Mouse (Mus musculus) right cerebral cortex, postnatal 4 days (tissue): ENCODE measurements around the gene Ina.
A peak's percentile ranks its signal among the peaks of the same experiment; 100 is the strongest.

ENCODE experiments used
- DNase-seq: peaks from one replicate; pipeline ENCODE4 v3.0.0-alpha.2; 2022

Ina gene

DNA sequence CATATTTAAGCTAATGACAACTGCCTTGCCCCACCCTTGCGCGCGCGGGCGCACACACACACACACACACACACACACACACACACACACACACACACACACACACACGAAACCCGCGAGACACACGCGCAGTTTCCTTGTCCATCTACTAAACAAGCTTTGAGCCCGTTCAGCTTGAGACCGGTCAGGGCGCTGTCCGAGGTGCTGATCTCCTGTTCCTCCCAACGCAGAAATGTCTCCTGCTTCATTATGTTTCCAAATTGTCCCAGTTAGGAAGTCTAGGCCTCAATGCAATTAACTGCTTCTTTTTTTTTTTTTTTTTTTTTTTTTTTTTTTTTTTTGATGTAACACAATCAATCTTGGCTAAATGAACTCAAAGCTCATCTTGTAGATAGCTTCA lies 2.0 kb downstream of the Ina start:
- DNase-seq = peak; percentile 71

DNA sequence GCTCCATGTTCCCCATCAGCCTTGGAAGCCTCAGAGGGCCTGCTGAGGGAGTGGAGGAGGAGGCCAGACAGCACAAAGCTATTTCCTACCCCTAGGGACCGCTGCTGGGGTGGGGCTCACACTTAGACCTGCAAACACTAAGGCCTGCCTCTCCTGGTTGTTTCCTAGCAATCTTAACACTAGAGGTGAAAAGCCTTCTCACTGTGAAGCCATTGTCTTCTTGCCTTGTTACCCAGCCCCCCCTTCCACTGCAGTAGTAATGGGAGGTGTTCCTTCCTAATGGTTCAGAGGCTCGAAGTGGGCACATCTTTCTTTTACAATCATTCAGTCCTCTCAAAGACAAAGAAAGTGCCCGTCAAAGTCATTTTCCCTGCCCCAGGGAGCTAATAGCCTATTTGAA lies 3.3 kb downstream of the Ina start:
- no peak for DNase-seq

DNA sequence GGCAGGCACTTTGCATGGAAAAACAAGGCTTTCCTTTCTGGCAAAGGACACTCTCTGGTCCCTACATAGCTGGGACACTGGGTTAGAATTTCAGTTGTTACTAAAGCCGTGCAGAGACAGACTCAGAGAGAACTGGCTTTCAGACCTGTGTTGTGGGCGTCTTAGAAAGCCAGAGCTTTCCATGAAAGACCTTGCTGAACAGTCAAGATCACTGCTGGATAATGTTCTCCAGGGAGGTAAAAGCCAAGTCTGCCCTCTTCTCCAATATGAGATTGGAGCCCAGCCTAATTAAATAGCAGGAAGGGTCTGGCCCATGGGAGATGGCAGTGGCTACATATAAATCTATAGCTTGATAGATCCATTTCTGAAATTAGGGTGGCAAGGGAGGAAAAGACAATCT lies 3.8 kb downstream of the Ina start:
- DNase-seq = no peak

DNA sequence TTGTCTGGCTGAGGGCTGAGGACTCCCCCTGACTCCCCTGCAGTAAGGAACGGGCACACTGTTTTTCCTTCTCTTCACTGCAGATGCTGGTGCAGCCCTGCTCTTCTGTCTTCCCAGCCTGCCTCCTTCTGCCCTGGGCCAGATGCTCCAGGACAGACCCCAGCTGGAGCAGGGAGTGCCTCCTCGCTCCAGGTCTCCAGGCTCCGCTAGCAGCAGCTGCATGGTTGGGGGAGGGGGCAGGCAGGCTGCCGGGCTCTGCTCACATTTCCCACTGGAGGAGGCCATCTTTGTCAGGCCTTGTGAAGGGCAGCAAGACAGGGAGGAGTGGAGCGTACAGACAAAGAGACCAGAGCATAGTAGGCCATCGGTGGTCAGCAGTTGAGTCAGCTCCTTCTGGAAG lies 4.8 kb downstream of the Ina start:
- DNase-seq = no peak

DNA sequence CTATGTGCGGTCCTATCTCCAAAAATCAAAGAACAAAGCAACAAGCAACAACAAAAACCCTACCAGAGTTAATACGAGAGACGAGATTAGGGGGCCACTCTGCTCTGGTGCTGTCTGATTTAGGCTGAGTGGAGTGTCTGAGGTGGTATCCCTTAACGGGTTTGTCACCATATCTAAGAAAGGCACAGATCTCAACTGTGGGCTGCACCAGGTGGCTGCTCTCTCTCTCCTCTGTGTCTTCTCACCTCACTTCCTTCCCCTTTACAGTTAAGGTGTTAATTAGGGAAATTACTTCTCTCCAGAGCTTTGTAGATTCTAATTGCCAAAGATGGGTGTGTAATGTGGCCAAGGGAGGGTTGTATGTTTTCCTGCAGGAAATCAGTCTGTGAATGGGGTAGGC lies 8.2 kb downstream of the Ina start:
- no peak for DNase-seq

DNA sequence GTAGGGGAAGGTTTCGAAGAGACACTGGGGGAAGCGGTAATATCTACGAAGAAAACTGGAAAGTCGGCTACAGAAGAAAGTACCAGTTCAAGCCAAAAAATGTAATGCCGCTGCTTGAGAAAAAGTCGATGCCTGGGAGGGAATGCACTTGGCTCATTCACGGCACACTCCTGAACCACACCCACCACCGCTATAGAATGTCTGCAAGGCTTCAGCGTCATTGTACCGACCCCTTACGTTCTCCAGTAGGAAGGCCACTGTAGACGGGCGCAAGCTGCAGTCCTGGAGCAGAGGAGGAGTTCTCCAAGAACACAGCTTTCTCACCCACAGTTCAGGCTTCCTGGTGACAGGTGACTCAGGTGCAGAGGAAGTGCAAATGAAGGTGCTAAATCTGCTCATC lies 9.0 kb downstream of the Ina start:
- no peak for DNase-seq

DNA sequence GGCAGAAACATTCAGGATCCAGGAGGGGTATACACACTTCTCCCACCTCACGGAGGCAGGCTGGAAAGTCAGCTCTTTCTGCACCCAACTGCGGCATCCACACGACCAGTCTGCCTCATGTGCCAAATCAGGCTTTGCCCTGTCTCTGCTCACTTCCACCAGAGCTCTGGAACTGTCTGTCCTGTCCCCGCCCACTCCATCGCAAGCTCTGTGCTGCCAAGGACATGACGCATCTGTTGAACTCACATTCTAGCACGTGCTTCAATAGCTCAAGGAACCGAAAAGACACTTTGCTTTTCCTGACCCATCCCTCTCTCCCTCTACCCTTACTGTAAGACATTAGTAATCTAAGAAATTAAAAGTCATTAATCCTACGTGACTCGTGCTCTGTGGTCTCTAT lies 10.5 kb downstream of the Ina start:
- DNase-seq = no peak

DNA sequence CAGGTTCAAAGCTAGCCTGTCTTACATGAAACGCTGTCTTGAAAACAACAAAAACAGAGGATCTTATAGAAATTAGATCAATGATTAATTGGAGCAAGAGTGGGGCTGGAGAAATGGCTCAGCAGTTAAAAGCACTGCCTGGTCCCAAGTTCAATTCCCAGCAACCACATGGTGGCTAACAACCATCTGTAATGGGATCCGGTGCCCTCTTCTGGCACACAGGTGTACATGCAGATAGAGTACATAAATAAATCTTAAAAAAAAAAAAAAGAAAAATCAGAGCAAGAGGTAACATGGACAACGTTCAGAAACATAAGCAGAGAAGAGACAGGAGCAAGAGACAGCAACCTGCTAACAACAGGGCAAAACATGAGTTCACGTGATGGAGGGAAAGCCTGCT lies 12.0 kb downstream of the Ina start:
- DNase-seq = no peak

DNA sequence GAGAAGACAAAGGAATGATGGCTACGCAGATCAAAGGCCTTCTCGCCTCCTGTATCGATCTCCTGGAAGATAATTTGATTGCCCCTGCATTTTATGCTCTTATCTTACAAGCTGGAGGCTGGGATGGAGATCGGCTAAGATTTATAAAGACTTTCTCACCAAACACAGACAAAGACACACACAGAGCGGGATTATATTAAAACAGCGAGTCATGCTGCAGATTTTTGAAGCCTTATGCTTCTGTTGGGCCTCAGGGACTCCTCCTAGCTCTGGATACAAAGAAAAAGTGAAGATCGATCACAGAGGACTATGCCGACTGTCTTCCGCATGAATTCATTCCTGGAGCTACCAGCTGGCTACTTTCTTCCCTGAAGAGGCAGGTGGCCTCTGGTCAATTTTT lies 15.3 kb downstream of the Ina start:
- no peak for DNase-seq

DNA sequence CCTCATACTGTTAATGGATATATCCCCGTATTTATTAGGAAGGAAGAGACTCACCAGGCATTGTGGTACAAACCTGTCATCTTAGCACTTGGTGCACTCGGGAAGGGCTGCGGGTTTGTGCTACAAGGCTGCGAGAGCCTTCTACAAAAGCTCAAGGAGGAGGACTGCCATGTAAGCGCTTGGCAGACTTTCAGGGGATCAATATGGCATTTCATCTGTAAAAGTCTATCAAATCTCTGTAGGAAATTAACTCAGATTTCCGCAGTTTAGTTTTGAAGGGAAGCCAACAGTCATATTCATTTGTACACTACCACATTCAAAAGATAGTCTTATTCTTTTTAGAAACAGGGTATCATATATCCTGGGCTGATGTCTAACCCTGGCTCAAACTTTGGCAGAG lies 17.3 kb downstream of the Ina start:
- no peak for DNase-seq

DNA sequence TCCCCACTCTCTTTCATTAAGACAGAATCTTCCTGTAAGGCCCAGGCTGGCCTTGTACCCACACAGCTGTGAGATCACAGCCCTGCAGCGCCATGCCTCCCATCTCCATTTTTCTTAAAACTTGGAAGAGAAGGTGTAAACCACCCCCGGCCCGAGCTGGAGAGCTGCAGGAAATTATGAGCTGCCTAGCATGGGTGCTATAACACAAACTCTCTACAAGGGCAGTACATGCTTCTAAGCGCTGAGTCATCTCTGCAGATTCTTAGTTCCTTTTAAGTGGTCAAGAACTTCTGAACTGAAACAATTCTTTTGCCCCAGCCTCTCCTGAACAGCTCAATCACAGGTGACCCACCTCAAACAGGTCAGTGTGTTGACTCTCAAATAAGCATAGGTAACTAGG lies 20.4 kb downstream of the Ina start:
- DNase-seq = no peak

DNA sequence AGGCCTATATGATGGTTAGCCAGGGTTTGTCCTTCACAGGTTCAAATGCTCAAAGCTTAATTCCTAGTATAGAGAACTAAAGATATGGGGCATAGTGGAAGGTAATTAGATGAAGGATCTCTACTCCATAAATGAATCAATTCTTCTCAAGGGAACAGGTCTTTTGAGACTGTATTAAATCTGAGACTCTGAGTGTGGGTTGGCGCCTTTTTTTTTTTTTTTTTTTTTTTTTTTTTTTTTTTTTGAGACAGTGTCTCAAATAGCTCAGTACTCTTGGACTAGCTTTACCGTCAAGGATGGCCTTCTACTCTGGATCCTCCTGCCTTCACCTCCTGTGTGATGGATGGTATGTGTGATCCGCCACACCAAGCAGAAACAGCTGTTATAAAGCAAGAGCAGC lies 22.1 kb downstream of the Ina start:
- no peak for DNase-seq

DNA sequence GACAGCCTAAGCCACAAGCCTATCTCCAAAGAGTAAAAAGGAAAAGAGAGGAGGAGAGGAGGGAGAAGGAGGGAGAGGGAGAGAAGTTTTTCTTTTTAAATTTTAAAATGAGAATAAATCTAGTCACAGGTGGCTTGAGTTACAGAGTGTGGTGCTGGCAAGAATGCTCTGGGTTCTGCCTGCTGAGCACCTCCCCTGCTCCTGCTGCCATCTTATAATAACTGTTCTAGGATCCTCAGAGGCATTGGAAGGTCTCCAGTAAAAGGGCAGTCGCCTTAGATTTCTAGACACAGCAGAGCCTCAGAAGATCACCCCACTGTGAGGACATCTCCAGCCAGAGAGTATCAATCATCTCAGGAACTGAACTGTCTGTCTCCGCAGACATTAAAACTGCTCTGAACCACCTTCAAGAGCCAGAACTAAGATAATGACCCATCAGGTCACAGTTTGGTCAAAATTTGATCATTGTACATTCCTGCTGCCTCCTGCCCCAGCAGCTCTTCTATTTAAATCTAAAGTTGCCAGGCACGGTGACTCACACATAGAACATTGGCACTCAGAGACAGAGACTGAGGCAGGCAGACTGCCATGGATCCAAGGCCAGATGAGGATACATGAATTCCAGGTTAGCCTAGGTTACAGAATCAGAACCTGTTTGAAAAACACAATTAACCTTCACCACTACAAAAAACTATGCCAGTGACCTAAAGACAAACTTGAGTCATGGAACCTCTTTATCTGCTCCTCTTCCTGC lies 26.4 kb downstream of the Ina start:
- DNase-seq = no peak

DNA sequence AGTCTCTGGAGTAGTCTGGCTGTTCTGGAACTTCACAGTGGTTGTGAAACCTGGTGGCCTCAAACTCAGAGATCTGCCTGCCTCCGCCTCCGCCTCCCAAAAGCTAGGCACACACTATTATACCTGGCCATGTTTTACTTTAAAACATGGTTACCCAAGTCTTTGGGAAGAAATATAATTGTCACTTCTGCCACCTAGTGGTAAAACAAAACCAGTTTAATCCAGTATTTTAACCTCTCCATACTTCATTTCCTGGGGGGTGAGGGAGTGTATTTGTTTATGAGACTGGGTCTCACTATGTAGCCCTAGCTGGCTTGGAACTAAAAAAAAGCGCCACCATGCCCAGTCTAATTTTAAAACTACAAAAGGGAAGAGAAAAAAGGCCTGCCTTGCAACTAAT lies 29.1 kb downstream of the Ina start:
- no peak for DNase-seq

DNA sequence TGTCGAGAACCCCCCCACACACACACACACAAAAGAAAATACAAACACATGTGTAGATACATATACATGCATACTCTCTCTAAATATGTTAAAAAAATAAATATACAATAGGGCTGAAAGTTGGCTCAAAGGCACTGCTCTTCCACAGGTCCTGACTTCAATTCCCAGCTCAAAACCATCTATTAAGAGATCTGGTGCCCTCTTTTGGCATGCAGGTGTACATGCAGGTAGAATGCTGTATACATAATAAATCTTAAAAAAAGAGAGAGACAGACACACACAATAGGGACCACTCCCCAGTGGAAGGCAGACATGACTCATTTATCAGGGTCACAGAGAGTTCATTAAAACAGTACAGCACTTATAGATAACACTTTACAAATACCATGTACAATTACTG lies 31.8 kb downstream of the Ina start:
- DNase-seq = no peak

DNA sequence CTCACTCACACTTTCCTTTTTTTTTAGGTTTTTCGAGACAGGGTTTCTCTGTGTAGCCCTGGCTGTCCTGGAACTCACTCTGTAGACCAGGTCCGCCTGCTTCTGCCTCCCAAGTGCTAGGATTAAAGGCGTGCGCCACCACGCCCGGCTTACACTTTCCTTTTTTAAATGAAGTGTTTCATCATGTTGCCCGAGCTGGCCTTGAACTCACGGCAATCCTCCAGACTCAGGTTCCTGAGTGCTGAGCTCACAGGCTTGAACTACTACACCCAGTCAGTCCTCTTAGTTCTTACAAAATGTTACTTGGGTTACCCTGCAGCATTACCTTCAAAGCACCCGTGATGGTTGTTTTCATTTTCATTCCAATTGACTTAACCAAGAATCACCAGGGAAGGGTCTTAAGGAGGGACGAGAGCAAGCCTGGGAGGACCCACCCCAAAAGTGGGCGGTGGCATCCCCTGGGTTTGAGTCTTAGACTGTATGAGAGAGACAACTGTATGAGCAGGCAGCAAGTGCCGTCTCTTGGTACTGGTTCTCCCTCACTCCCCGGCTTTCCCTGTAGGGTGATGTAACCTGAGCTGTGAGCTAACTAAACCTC lies 32.8 kb downstream of the Ina start:
- no peak for DNase-seq

DNA sequence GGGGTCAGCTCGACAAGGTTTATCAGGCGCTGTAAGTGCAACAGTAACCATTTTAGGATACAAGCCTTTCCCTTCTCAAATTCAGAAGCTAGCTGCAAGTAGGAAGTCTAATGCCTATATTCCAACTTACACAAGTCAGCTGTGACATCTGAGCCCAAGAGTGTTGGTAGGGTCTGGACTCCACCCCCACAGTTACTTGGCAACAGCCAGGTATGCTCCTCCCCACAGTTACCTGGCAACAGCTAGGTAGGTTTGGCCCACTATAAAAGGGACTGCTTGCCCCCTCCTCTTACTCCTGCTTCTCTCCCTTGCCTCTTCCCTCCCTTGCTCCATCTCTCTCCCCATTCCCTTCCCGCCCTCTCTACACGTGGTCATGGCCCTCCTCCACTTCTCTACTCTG lies 34.6 kb downstream of the Ina start:
- DNase-seq = no peak

DNA sequence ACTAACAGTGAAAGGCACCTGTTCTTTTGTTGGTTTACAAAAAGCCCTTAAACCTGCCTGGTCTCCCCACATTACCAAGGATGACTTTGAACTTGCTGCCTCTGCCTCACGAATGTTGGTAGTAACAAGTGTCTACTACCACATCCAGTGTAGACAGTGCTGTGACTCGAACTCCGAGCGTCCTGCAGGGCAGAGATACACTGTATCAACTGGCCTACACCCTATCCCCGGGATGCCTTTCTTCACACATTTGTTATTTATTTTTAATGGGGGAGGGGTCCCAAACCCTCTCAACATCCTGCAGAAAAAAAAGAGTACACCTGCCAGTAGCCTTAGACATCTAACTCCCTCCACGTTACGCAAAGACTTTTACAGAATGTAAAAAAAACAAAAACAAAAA lies 35.3 kb downstream of the Ina start:
- DNase-seq = no peak

DNA sequence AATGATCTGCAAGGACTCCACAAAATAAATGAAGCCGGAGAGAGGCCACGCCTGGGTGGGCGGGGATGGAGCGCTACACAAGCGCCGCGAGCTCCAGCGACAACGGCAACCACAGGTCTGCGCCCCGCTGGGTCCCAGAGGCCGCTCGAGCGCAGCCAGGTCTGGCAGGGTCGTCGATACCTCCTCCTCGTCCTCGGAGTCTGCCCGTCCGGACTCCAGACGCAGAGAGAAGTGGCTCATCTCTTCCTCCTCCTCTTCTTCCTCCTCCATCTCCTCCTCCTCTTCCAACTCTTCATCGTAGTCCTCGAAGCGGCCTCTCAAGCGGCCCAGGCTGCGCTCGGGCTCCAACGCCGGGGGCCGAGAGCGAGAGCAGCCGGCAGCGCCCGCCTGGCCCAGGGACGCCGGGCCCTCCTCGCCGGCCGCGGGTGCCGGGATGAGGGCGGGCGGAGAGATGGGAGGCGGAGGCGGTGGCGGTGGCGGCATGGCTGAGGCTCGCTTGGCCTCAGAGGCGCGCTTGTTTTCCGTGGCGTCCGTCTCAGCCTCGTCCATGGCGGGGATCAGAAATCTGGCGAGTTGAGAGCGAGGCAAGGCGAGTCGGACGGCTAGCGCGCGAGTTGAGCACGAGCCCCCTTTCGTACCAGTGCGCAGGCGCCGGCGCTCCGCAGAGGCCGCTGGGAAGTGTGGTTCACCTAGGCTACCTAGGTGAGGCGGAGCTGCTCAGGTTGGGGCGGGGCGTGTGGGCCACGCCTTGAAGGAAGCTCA lies 36.0 kb downstream of the Ina start, which contains the start of gene Pcgf6:
TSS of gene Pcgf6 (minus strand) at position 636 of the 762 bp plus-strand sequence.
- DNase-seq = peak; percentile 79

DNA sequence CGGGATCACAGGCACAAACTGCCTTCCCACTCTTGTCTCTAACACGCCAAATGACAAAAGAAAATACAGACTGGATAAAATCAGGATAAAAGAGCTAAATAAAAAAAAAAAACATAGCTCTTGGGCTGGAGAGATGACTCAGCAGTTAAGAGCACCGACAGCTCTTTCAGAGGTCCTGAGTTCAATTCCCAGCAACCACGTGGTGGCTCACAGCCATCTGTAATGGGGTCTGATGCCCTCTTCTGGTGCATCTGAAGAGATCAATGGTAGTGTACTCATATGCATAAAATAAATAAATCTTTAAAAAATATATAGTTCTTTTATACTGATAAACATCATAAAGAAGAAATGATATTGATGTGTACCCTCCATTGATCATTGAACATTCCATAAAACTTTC lies 38.4 kb downstream of the Ina start:
- no peak for DNase-seq

DNA sequence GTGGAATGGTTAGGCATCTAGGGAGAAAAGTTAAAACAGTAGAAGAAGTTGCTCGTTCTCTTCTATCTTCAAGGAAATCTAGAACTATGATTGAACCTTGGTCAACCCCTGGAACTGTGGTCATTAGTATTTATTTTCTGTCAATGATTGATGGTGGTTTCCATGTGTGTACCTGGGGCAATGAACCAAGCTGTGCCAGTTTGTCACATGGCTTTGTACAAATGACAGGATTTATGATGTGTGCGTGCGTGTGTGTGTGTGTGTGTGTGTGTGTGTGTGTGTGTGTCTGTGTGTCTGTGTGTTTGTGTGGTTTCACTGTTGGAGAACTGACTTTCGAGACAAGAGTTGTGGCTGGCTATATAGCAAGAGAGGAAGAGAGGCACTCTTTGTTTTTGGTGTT lies 39.0 kb downstream of the Ina start:
- no peak for DNase-seq

DNA sequence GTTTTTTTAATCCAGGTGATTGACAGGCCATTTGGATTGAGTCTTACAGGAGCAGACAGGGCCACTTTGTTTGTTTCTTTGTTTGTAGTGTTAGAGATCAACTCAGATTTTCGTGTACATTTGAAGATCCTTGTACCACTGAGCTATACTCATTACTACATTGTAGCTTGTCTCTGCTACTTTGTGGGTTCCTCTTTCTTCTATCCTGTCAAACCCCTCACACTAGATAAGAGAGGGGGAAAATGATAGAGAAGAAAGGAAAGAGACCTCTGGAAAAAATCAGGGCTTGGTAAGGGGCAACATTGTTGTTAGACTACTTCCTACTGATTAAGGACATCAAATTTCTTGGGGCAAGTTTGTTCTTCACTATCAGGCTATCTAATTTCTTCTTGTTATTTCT lies 43.2 kb downstream of the Ina start:
- DNase-seq = no peak

DNA sequence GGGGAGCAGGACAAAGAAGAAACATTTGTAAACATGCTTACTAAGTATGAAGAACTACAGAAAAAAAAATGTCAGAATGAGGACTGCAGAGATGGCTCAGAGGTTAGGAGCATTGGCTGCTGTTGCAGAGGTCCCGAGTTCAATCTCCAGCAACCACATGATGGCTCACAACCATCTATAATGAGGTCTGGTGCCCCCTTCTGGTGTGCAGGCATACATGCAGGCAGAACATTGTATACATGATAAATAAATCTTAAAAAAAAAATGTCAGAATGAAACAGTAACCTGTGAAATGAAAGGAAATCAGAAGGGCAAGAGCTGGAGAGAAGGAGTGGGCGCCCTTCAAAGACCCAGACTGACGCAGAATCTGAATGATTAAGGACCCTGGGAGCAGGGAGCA lies 51.4 kb downstream of the Ina start:
- DNase-seq = no peak
